Mouse (Mus musculus) hindbrain, embryonic 16.5 days (tissue): ENCODE measurements around the gene Ush2a. TPM values are rescaled to one million over a fixed set of nuclear protein-coding genes. Genes with fewer than 3 reads are reported as not detected.

Experiments used
- ATAC-seq: fragments of 200-750 bp; cut with Nextera tagmentation; 2 replicates; pipeline ENCODE4 v1.8.0; 2017; ENCODE audit warnings: moderate TSS enrichment, moderate library complexity
- H3K27ac ChIP-seq: fragments of 300-500 bp; sonication (generic); 2 replicates; pipeline ENCODE4 v1.5.1; 2014; ENCODE audit warnings: low read depth, mild to moderate bottlenecking, control low read depth, low read length, moderate library complexity
- H3K27me3 ChIP-seq: fragments of 300-500 bp; sonication (generic); replicated peaks from 2 replicates; pipeline ENCODE4 v1.6.1; 2014; ENCODE audit warnings: low read length; ENCODE audit not compliant: control insufficient read depth, insufficient read depth
- H3K36me3 ChIP-seq: fragments of 300-500 bp; sonication (generic); 2 replicates; pipeline ENCODE4 v1.6.1; 2014; ENCODE audit warnings: mild to moderate bottlenecking, low read length, moderate library complexity, mixed read lengths; ENCODE audit not compliant: control insufficient read depth, insufficient read depth
- H3K4me1 ChIP-seq: fragments of 300-500 bp; sonication (generic); 2 replicates; pipeline ENCODE4 v1.6.1; 2014; ENCODE audit warnings: low read depth, low read length; ENCODE audit not compliant: control insufficient read depth, insufficient read depth
- H3K4me2 ChIP-seq: fragments of 300-500 bp; sonication (generic); 2 replicates; pipeline ENCODE4 v1.6.1; 2014; ENCODE audit warnings: mild to moderate bottlenecking, low read length, control low read depth, moderate library complexity
- H3K4me3 ChIP-seq: fragments of 300-500 bp; sonication (generic); 2 replicates; pipeline ENCODE4 v1.5.1; 2014; ENCODE audit warnings: mild to moderate bottlenecking, low read length, control low read depth, moderate library complexity
- H3K9ac ChIP-seq: fragments of 300-500 bp; sonication (generic); 2 replicates; pipeline ENCODE4 v1.6.1; 2014; ENCODE audit warnings: low read depth, mild to moderate bottlenecking, control low read depth, low read length, moderate library complexity
- H3K9me3 ChIP-seq: fragments of 300-500 bp; sonication (generic); 2 replicates; pipeline ENCODE4 v1.6.1; 2014; ENCODE audit warnings: mild to moderate bottlenecking, low read length, moderate library complexity; ENCODE audit not compliant: control insufficient read depth
- WGBS: fragments of 180-500 bp; shearing (Covaris S2); extraction: QIAGEN DNeasy Blood & Tissue Kit; methylation state at CpG from one replicate; pipeline ENCODE4 v1.1.7; 2014; 5-methylcytosine and 5-hydroxymethylcytosine counted together
- polyA plus RNA-seq: library from polyadenylated mRNA; unstranded; fragments of >200 nt; fragmentation: Nextera tagmentation; extraction: Ambion mirVana; gene quantifications from 2 replicates; pipeline ENCODE4 v1.2.1, GENCODE M21; 2015

The Ush2a gene
- polyA plus RNA-seq, 1 experiment from 2014 or later = 0.34 TPM

DNA sequence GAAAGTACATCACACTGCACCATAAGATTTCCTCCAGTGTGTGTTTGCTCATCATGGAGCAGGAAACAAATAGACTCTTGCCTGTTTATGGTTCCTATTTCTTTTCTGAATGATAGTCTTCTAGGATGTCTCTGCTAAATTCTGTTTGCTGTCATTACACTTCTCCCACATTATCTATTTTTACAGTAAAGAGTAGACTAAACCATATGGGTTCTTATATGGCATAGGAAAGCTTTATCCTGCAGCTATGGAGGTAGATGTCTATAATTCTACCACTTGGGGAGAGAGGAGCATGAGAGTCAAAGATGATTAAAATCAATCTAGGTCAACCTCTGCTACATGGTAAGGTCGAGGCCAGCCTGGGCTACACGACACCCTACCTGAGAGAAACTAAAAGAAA, 158.7 kb downstream of the Ush2a start:
- Histone ChIP-seq H3K36me3 (no peaks in the 10 kb centered on the region), H3K4me3 (no peak overlapping the region), H3K27me3 (no peaks in the 10 kb centered on the region), H3K9ac (no peak overlapping the region), H3K4me1 (no peaks in the 10 kb centered on the region), H3K27ac (no peak overlapping the region), H3K9me3 (no peaks in the 10 kb centered on the region), H3K4me2 (no peak overlapping the region)
- 86% methylated on average over 2 of the region's 2 CpGs for WGBS
- no peak for ATAC-seq

DNA sequence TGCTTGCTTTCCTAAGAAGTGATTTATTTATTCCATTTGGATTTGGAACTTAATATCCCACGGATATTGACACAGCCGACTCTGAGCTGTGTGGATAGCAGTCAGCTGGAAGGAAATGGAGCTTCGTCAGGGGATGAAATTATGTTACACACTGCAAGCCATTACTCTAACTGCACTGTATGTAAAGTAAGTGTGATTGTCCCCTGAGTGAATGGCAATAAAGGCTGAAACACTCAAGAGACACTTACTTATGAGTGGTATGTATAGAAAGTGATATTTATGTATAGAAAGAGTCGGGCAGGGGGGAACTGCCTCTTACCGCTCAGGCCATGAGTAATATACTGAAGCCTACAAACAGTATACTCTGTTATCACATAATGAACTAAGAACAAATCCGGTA, 166.3 kb downstream of the Ush2a start:
- Histone ChIP-seq H3K4me1 (no peaks in the 10 kb centered on the region), H3K36me3 (no peaks in the 10 kb centered on the region), H3K27me3 (no peaks in the 10 kb centered on the region), H3K27ac (no peak overlapping the region), H3K4me3 (no peak overlapping the region), H3K4me2 (no peak overlapping the region), H3K9me3 (no peaks in the 10 kb centered on the region), H3K9ac (no peak overlapping the region)
- no peak for ATAC-seq
- 73% methylated on average over 6 of the region's 6 CpGs for WGBS

- Histone ChIP-seq H3K9ac (no peak overlapping the region), H3K27ac (no peak overlapping the region), H3K9me3 (no peaks in the 10 kb centered on the region), H3K4me2 (no peak overlapping the region), H3K4me1 (no peaks in the 10 kb centered on the region), H3K27me3 (no peaks in the 10 kb centered on the region), H3K36me3 (no peaks in the 10 kb centered on the region), H3K4me3 (no peak overlapping the region)
- ATAC-seq = no peak
- 64% methylated on average over 3 of the region's 3 CpGs for WGBS
Measured at GRCm38 (mm10) chr1:188430689-188431088, 168.9 kb downstream of the Ush2a start.

DNA sequence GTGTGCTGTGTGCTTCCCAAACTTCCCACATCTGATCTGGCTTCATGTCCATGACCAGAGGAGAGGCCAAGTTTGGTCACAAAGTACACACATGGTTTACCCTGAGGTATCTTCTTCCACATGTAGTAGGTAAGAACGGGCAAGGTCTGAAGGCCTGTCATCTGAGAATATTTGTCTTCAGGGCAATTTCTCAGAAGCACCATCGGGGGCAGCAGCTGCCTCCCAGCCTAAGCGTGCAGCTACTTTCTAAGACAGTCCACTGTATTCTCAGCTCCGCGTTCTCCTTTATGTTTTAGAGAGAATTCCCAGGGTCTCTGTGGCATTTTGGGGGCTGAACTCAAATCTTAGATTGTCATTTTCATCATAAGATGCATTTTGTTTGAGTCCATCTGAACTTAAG, 186.1 kb downstream of the Ush2a start:
- no peaks in the 10 kb centered on the region for H3K27me3 ChIP-seq
- H3K4me2 ChIP-seq = no peak overlapping the region
- H3K9ac ChIP-seq = no peak overlapping the region
- WGBS = 71% methylated on average over 5 of the region's 5 CpGs
- no peak for ATAC-seq
- H3K4me3 ChIP-seq = no peak overlapping the region
- H3K9me3 ChIP-seq = no peaks in the 10 kb centered on the region
- no peaks in the 10 kb centered on the region for H3K4me1 ChIP-seq
- no peak overlapping the region for H3K27ac ChIP-seq
- H3K36me3 ChIP-seq = no peaks in the 10 kb centered on the region

- no peaks in the 10 kb centered on the region for H3K36me3 ChIP-seq
- ATAC-seq = no peak
- H3K9me3 ChIP-seq = no peaks in the 10 kb centered on the region
- H3K4me3 ChIP-seq = no peak overlapping the region
- 44% methylated on average over 13 of the region's 13 CpGs for WGBS
- peaks cover 4% of the 10 kb centered on the region for H3K4me1 ChIP-seq
- H3K4me2 ChIP-seq = no peak overlapping the region
- no peak overlapping the region for H3K9ac ChIP-seq
- no peaks in the 10 kb centered on the region for H3K27me3 ChIP-seq
- no peak overlapping the region for H3K27ac ChIP-seq
Measured at GRCm38 (mm10) chr1:188456466-188457175, 194.8 kb downstream of the Ush2a start.

DNA sequence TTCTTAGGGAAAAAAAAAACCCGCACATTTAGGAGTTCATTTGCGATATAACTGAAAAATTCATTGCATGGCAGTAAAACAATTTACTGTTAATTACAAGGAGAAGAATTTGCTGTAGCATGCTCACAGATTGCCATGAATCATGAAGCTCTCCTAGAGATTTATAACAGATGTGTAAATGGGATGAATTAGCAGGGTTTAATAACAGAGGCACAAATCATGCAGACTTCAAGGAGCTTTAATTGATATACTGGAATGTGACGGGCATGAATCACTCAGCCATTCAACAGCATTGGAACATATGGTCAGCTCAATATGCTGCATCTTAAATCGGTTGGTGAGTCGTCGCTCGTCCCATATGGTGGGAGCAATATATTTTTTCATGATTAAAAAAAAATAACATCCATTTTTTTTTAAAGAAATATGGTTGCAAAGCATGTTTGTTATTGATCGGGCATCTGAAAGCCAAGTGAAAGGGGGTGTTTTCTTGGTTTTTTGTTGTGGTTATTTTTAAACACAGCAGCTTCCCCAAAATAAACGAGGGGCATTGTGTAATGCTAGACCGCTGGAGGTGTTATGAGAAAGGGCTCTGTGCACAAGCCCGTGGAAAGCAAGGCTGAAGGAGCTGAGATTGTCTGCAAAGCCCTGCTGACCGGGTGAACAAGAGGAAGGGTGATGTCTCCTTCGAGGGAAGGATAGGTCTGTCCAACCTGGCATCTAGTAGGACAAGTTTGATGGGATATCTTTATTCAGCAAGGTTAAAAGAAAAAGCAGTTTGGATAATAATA, 195.6 kb downstream of the Ush2a start:
- Histone ChIP-seq H3K9ac (no peak overlapping the region), H3K9me3 (no peaks in the 10 kb centered on the region), H3K4me1 (peaks cover 4% of the 10 kb centered on the region), H3K4me2 (no peak overlapping the region), H3K27ac (no peak overlapping the region), H3K27me3 (no peaks in the 10 kb centered on the region), H3K4me3 (no peak overlapping the region), H3K36me3 (no peaks in the 10 kb centered on the region)
- 36% methylated on average over 13 of the region's 13 CpGs for WGBS
- ATAC-seq = no peak

- H3K4me3 ChIP-seq = no peak overlapping the region
- no peak for ATAC-seq
- H3K27me3 ChIP-seq = no peaks in the 10 kb centered on the region
- no peaks in the 10 kb centered on the region for H3K9me3 ChIP-seq
- no peak overlapping the region for H3K9ac ChIP-seq
- 92% methylated on average over 2 of the region's 2 CpGs for WGBS
- H3K4me1 ChIP-seq = peaks cover 4% of the 10 kb centered on the region
- no peaks in the 10 kb centered on the region for H3K36me3 ChIP-seq
- no peak overlapping the region for H3K4me2 ChIP-seq
- no peak overlapping the region for H3K27ac ChIP-seq
Measured at GRCm38 (mm10) chr1:188461203-188461602, 199.4 kb downstream of the Ush2a start.

GRCm38 (mm10) chr1:188464653-188465052, 202.8 kb downstream of the Ush2a start:
- H3K27ac ChIP-seq = no peak overlapping the region
- no peak overlapping the region for H3K4me2 ChIP-seq
- no peaks in the 10 kb centered on the region for H3K27me3 ChIP-seq
- H3K9me3 ChIP-seq = no peaks in the 10 kb centered on the region
- H3K9ac ChIP-seq = no peak overlapping the region
- H3K4me3 ChIP-seq = no peak overlapping the region
- no peaks in the 10 kb centered on the region for H3K36me3 ChIP-seq
- peaks cover 3% of the 10 kb centered on the region; the same call in 1 of the 2 replicates for H3K4me1 ChIP-seq
- no peak for ATAC-seq

DNA sequence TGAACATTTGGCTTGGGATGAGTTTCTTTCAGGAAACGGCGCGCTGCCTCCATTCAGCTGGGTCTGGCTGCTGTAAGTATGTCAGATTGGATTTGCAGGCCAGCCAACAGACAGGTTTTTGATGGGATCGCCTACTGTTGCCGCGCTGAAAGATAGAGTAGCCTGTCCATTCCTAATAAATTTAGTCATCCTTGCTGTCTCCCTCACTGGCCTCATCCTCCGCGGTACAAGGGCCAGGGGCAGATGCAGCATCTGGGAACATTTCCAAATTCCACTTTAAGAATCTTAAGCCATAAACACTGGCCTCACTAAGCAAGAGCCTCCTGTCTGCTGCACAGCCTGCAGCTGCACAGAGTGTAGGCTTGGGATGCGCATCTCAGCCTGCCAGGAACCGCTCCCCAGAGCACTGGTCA, 206.6 kb downstream of the Ush2a start:
- Histone ChIP-seq H3K9ac (no peak overlapping the region), H3K4me3 (no peak overlapping the region), H3K27me3 (no peaks in the 10 kb centered on the region), H3K4me1 (peaks cover 3% of the 10 kb centered on the region; the same call in 1 of the 2 replicates), H3K36me3 (no peaks in the 10 kb centered on the region), H3K27ac (no peak overlapping the region), H3K9me3 (no peaks in the 10 kb centered on the region), H3K4me2 (peak overlapping the region; percentile 6)
- ATAC-seq = peak; percentile 92
- 51% methylated on average over 10 of the region's 10 CpGs for WGBS
